Mouse (Mus musculus) megakaryocyte, embryonic 14.5 days (primary cell): ENCODE results near the gene Zfp444.

Source experiments
- FLI1 ChIP-seq: IDR thresholded peaks from 2 replicates; pipeline ENCODE4 v1.6.1; 2012; ENCODE audit warnings: low read length, inconsistent platforms, mixed read lengths
- GATA1 ChIP-seq: IDR thresholded peaks from 3 replicates; pipeline ENCODE4 v1.6.1; 2012; ENCODE audit warnings: mixed read lengths, low read length, inconsistent platforms, borderline replicate concordance

- TF ChIP-seq GATA1 (no peak), FLI1 (no peak)
These were observed 23.8 kb downstream of the Zfp444 start for GRCm38 (mm10) chr7:6195777-6196176.
